Mouse (Mus musculus) urinary bladder, postnatal 36 days (tissue): ENCODE results near the gene Tshz2.

Source experiments
- DNase-seq, 2 experiments: peaks; one replicate each; pipeline ENCODE4 v3.0.0; 2022; ENCODE audit warnings: low spot score in 2 of 2, mixed read lengths in 1 of 2

Gene Tshz2

DNA sequence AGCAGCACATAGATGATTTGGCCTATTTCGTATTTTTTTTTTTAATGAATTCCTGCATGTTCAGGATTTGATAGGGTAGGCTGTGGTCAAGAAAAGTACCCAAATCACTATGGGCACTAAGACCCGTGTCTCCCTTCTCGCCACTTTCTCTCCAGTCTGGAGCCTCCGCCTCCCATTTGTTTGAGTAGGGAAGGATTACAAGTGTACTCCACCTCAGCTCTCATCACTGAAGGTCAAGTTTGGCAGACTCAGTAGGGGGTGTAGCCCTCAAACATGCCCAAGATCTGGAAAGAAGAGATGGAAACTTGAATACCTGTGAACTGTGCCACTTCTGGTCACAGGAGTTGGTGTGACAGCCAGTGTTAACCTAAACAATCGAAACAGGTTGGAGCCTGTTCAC, 66.3 kb downstream of the Tshz2 start:
- no peak for DNase-seq

DNA sequence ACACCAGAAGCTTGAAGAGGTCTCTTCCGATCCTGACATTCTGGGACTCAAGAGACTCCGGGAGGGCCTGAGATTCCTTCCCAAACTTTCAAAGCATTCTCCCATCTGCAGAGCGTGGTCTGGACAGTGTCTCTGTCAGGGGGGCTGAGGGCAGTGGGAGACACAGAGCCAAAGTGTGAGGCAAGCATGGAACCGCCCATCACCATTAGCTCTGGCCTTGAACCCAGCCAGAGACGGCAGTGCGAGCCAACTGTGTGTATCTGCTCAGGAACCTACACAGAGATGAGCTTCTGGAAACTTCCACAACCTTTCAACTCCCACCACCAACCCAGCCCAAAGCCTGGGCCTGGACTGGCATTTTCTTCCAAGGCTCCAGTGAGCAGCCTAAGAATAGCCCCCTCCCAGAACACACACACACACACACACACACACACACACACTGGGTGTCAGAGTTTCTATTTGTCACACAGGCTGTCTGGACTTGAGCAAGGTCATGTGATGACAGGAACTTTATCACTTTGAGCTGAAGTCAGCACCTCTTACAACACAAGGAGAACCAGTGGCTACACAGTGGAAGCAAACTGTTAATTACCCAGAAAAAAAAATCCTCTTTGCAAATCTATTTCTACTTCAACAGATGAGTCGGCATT, 67.2 kb downstream of the Tshz2 start:
- DNase-seq, result peak in 1 of 2 experiments; percentile 55

- DNase-seq, result no peak
Observed at GRCm38 (mm10) chr2:169702725-169703486, 70.1 kb downstream of the Tshz2 start.

- DNase-seq, result no peak
Observed at GRCm38 (mm10) chr2:169721793-169722326, 89.0 kb downstream of the Tshz2 start.

DNA sequence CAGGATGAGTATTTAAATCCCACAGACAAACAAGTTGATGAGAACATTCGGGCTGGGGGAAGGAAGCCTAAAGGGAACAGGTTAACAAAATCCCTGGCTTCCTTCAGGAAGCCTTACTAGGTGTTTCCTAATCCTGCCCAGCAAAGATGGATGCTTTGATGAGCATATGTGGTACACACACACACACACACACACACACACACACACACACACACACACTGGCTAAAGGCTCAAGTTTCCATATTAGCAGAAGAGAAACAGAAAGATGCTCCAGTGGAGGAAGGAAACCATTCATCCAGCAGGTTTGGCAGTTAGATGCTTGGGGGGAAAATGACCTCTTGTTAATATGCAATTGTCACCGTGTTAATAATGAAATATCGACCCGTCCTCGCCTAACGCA, 89.5 kb downstream of the Tshz2 start:
- no peak for DNase-seq

GRCm38 (mm10) chr2:169723645-169724462, 91.0 kb downstream of the Tshz2 start:
- DNase-seq, result peak in 1 of 2 experiments; percentile 19

- DNase-seq, result no peak
Observed at GRCm38 (mm10) chr2:169728651-169729280, 96.0 kb downstream of the Tshz2 start.

GRCm38 (mm10) chr2:169730551-169730996, 97.8 kb downstream of the Tshz2 start:
- DNase-seq, result peak; percentile 39 to 70

DNA sequence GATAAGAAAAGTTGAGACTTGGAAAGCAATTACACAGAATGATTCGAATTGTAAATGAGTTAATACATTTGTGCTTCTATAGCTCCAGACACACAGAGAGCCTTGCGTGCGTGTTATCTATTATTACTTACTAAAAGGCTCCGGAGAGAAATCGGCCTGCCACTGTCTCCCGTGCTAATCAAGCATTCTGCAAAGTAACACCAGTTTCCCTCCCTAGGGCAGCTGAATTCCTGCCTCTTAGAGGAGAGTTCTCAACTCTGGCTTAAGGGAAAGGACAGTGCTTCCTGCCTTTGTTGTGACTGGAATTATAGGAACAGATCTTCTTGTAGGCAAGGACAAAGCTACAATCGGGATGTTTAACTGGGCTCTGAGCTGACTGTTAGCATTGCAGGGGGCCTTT, 101.2 kb downstream of the Tshz2 start:
- no peak for DNase-seq

GRCm38 (mm10) chr2:169735475-169736406, 102.9 kb downstream of the Tshz2 start:
- DNase-seq, result no peak

DNA sequence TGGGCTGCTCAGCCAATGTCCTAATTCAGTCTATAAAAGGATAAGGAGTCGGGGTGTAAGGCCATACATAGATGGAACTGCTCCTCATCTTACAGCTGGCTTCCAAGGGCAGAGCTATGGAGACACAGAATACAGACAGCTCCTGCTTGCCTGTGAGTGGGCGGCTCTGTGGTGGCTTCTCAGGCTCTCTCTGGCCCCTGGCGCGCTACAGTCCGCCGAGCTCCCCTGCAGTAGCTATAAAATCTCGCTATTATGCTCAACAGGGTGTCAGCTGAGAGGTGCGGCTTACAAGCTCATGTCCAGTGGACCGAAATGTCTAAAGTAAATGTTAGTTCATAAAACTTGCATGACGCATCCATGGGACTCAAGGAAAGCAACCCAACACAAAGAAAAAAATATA, 108.2 kb downstream of the Tshz2 start:
- no peak for DNase-seq

- DNase-seq, result no peak
Observed at GRCm38 (mm10) chr2:169742791-169743190, 110.0 kb downstream of the Tshz2 start.

DNA sequence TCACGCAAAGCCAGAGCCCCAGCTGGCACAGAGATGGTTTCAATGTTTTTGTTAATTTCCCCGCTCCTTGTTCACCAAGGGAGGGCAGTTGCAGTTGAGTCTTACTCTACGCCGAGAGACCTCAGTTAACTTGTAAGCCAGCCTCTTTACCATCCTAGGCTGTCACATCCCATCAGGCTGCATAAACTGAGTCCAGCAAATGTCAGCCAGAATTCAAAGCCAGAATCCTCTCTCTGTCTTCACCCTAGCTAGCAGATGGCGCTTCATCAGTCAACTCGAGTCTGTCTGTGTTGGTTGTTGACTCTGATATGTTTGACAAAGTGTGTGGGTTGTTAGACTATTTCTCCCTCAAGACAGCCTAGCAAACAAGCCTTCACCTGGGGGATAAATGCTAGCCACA, 110.5 kb downstream of the Tshz2 start:
- DNase-seq, result no peak

DNA sequence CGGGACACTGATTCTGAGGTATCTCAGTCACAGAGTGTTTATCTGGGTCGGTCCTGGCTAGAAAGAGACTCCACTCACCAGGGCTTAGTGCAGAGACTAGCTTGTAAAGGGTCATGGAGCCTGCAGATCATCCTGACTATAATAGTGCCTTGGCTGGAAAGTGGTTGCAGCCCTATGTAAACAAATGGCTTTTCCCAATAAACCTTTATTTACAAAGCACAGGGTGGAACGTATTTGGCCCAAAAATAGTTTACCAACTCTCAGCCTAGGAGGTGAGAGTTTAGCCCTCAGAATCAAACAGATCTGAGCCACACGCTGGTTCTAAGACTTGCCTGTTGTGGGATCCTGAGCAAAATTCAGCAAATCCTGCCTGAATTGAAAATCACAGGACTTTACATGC, 111.1 kb downstream of the Tshz2 start:
- no peak for DNase-seq

DNA sequence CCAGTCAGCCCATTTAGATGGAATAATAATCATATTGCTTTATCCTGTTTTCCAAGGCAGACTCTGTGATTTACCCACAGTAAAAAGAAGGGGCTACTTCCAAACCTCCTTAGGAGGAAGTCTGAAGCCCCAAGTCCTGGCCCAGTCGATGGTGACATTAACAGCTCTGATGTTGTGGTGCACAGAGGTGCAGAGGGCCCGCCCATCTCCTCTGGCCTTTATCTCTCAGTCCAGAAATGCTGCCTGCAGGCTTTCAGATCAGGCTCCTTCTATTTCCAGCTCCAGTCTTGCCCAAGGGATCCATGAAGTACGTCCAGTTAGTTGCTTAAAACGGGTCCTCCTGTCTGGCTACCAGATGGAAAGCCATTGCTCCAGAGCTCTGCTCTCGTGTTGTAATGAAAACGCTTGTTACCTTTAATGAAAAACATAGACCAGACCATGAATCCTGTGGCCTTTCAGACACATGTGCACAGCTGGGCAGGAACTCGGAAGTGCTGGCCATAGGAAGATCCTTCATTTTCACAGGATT, 114.4 kb downstream of the Tshz2 start:
- DNase-seq, result no peak

DNA sequence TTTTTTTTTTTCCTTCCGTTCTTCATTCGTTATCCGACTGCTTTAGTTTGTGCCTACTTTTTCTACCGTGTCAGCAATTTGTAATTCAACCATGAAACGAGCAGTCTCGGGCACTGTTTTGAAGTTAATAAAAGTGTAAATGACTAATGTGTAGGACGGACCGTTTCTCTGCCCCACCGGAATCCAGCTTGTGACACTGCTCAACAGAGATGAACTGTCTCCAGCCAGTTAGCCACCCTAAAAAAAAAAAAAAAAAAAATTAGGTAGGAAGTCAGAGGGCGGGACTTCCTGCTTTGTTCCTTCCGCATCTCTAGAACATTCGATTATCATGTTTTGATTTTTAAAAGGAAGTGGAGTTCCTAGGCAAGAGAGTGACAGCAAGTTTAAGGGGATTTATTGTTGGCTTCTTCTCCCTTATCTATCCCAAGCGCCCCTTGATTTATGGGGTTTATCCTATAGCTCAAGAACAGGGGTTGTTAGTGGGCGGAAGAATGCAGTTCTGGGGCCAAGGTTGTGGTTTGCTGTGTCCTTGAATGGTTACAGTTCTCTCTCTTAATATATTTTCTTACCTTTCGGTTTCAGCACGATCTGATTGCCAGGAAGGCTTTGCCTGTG, 116.6 kb downstream of the Tshz2 start:
- DNase-seq, result no peak

GRCm38 (mm10) chr2:169750574-169751491, 118.0 kb downstream of the Tshz2 start:
- DNase-seq, result peak in 1 of 2 experiments; percentile 56

- DNase-seq, result no peak
Observed at GRCm38 (mm10) chr2:169752126-169752525, 119.3 kb downstream of the Tshz2 start.

GRCm38 (mm10) chr2:169753432-169753831, 120.6 kb downstream of the Tshz2 start:
- DNase-seq, result no peak
